19 mouse cellular contexts compared by ENCODE assay signal in the genomic region with DNA sequence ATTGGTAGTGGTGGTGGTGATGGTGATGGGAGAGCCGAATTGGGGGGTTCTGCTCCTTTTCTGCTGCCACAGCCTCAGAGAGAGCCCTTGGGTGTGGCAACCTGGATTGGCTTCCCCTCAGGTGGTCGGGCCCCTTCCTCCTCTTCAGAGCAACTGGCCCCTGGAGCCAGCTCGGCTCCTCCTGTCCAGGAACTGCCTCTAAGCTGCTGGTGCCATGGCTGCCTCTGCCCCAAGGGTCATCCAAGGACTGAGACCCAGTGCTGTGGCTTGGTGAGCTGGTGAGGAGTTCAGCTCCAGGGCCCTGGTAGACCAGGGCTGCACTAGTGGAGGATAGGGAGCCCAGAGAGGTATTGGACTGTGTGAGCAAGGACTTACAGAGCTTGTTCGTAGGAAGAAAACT.
"Had no signal": no experiment of that assay in that cellular context is flagged by ENCODE, and none has a peak within 500 bp of the region (broad histone marks: within the 10 kb centered on the region; RNA-seq: fewer than 3 reads in every experiment).

No protein-coding gene starts in this region.

- H3K9ac ChIP-seq: liver, embryonic 14.5 days; lung, embryonic 14.5 days; midbrain, embryonic 12.5 days; neural tube, embryonic 13.5 days; neural tube, embryonic 15.5 days had no signal

- DNase-seq: lung, adult 18-20 months; lung, embryonic 14.5 days; lung, postnatal 10 days; lung, postnatal 4 days; retina, postnatal 1 day; right cerebral cortex, adult 18-20 months; right cerebral cortex, postnatal 25 days; right cerebral cortex, postnatal 4 days; spleen, adult 18-20 months; thymus, adult 18-20 months; thymus, postnatal 14 days; thymus, postnatal 36 days had no signal

- H3K36me3 ChIP-seq: midbrain, embryonic 10.5 days; midbrain, embryonic 12.5 days; neural tube, embryonic 13.5 days; neural tube, embryonic 15.5 days had no signal

- H3K27ac ChIP-seq: liver, embryonic 14.5 days; midbrain, embryonic 10.5 days; midbrain, embryonic 12.5 days; neural tube, embryonic 13.5 days; neural tube, embryonic 15.5 days had no signal

- H3K27me3 ChIP-seq: midbrain, embryonic 12.5 days; neural tube, embryonic 13.5 days; neural tube, embryonic 15.5 days had no signal

- H3K4me2 ChIP-seq: lung, embryonic 14.5 days; midbrain, embryonic 12.5 days; neural tube, embryonic 13.5 days; neural tube, embryonic 15.5 days had no signal

- H3K4me3 ChIP-seq: midbrain, embryonic 10.5 days; midbrain, embryonic 12.5 days; myocyte; neural tube, embryonic 13.5 days; neural tube, embryonic 15.5 days had no signal

- ATAC-seq: midbrain, embryonic 16.5 days had no signal

- H3K9me3 ChIP-seq: midbrain, embryonic 12.5 days; neural tube, embryonic 13.5 days; neural tube, embryonic 15.5 days had no signal

- H3K4me1 ChIP-seq: midbrain, embryonic 10.5 days; midbrain, embryonic 12.5 days; neural tube, embryonic 13.5 days; neural tube, embryonic 15.5 days had no signal
